Mouse (Mus musculus) spleen, adult 2 months (tissue): Measurements from ENCODE around the gene Cnga4.

Source experiments
- CTCF ChIP-seq: fragments of 200-500 bp; IDR thresholded peaks from 2 replicates; pipeline ENCODE4 v1.5.1; 2011; ENCODE audit warnings: mild to moderate bottlenecking, inconsistent platforms; ENCODE audit not compliant: insufficient read depth, insufficient read length, insufficient replicate concordance; ENCODE audit errors: extremely low read depth
- POLR2A ChIP-seq: fragments of 200-500 bp; IDR thresholded peaks from 2 replicates; pipeline ENCODE4 v1.6.1; 2011; ENCODE audit warnings: low read depth, low read length, inconsistent platforms

- TF ChIP-seq CTCF (no peak), POLR2A (no peak)
These were observed 37.1 kb downstream of the Cnga4 start for GRCm38 (mm10) chr7:105441426-105441825.
